Mouse (Mus musculus): ENCODE results near the gene Fkbp9.

- TF ChIP-seq POLR2A (IDR thresholded peaks at IDR 0.05; ENCODE audit: borderline replicate concordance, insufficient read depth, low read length) (no peak), CTCF (IDR thresholded peaks at IDR 0.05; ENCODE audit: borderline replicate concordance, insufficient read depth, low read depth, low read length) (no peak)
Observed at GRCm38 (mm10) chr6:56906121-56906846, 74.4 kb downstream of the Fkbp9 start.

Measured in cerebellum, adult 2 months (tissue).